Mouse (Mus musculus): ENCODE measurements around the gene Hspb2. TPM values are rescaled to one million over a fixed set of nuclear protein-coding genes. Genes with fewer than 3 reads are reported as not detected.

The Hspb2 gene
- polyA plus RNA-seq, 1 experiment: 36.4 TPM

DNA sequence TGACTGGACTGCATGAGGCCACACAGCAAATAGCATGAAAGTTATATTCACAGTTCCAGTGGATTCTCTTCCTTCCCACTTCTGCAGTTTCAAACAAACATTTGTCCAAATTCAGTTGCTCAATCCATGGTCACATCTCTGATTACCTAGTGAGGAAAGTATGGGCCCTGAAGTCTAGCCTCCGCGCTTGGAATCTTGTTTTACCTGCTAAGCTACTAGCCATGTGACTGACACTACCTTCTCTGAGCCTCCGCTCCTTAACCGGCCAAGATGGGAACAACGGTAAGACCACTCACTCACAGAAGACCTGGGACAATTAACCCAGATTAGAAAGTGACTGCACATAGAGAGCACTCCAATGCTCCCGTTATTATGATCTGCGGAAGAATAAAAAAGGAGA, 6.3 kb downstream of the Hspb2 start:
- Histone ChIP-seq H3K4me3 (ENCODE audit: insufficient read depth, poor library complexity, severe bottlenecking) (no peak overlapping the region), H3K27me3 (ENCODE audit: control insufficient read depth, insufficient read depth, insufficient read length) (no peaks in the 10 kb centered on the region), H3K79me3 (ENCODE audit: low read depth) (no peaks in the 10 kb centered on the region), H3K79me2 (ENCODE audit: control insufficient read depth, insufficient read depth) (no peaks in the 10 kb centered on the region), H3ac (ENCODE audit: control insufficient read depth, insufficient read length, low read depth) (no peak overlapping the region), H3K36me3 (ENCODE audit: control insufficient read depth, insufficient read depth) (no peaks in the 10 kb centered on the region)
- TF ChIP-seq CEBPB (IDR thresholded peaks at IDR 0.05; ENCODE audit: low read depth) (no peak), CTCF (IDR thresholded peaks at IDR 0.05; ENCODE audit: control insufficient read depth, insufficient read depth, insufficient read length) (no peak), MYOG (IDR thresholded peaks at IDR 0.05; ENCODE audit: control insufficient read depth, extremely low read depth, insufficient read length) (no peak), FOSL1 (IDR thresholded peaks at IDR 0.05; ENCODE audit: insufficient read depth, low read length, poor library complexity, severe bottlenecking) (no peak), USF1 (IDR thresholded peaks at IDR 0.05; ENCODE audit: low read depth) (no peak), MAX (IDR thresholded peaks at IDR 0.05) (no peak), MYOD1 (IDR thresholded peaks at IDR 0.05; ENCODE audit: control insufficient read depth, insufficient read length, low read depth) (no peak)

DNA sequence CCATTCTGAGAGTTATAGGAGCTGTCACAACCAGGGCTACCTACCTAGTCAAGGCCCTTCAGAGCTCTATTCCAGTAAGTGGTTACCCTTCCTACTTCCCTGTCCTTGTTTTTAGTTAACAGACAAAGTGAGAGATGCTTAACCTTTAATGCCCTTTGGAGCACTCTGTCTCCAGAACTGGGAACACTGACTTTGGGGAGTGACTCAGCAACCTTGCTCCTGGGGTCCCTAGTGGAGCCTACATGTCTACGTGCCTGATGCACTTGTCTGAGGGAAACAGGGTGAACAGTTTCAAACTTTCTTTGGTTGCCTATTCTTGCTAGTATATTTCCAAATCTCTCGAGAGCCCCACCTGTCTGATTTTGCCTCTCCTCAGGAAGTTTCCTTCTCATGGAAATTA, 9.4 kb downstream of the Hspb2 start:
- H3ac ChIP-seq (ENCODE audit: control insufficient read depth, insufficient read length, low read depth): no peak overlapping the region
- TF ChIP-seq CEBPB (IDR thresholded peaks at IDR 0.05; ENCODE audit: low read depth): no peak
- no peak for TF ChIP-seq FOSL1 (IDR thresholded peaks at IDR 0.05; ENCODE audit: insufficient read depth, low read length, poor library complexity, severe bottlenecking)
- TF ChIP-seq MYOG (IDR thresholded peaks at IDR 0.05; ENCODE audit: control insufficient read depth, extremely low read depth, insufficient read length): no peak
- no peak for TF ChIP-seq CTCF (IDR thresholded peaks at IDR 0.05; ENCODE audit: control insufficient read depth, insufficient read depth, insufficient read length)
- TF ChIP-seq MYOD1 (IDR thresholded peaks at IDR 0.05; ENCODE audit: control insufficient read depth, insufficient read length, low read depth): no peak
- TF ChIP-seq MAX (IDR thresholded peaks at IDR 0.05): no peak
- no peak for TF ChIP-seq USF1 (IDR thresholded peaks at IDR 0.05; ENCODE audit: low read depth)
- no peak overlapping the region for H3K4me3 ChIP-seq (ENCODE audit: insufficient read depth, poor library complexity, severe bottlenecking)
- H3K79me3 ChIP-seq (ENCODE audit: low read depth): no peaks in the 10 kb centered on the region
- H3K27me3 ChIP-seq (ENCODE audit: control insufficient read depth, insufficient read depth, insufficient read length): no peaks in the 10 kb centered on the region
- no peaks in the 10 kb centered on the region for H3K36me3 ChIP-seq (ENCODE audit: control insufficient read depth, insufficient read depth)
- no peaks in the 10 kb centered on the region for H3K79me2 ChIP-seq (ENCODE audit: control insufficient read depth, insufficient read depth)

DNA sequence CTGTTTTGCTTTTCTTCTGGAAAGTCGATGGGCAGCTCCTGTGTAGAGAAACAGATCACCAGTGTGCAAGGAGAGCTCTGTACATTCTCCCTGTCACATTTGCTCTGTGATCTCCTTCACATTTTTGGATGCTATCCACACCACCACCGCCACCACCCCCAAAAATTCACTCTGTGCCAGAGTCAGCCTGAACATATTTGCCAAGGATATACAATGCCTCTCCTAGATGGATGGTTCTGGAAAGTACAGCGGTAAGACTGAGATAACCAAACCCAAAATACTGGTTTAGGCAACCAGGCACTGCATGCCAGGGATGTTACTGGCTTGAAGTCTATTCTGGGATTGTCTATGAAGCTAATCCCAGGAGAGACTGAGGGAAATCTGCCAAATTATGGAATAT, 9.9 kb downstream of the Hspb2 start:
- Histone ChIP-seq H3K36me3 (ENCODE audit: control insufficient read depth, insufficient read depth) (no peaks in the 10 kb centered on the region), H3K27me3 (ENCODE audit: control insufficient read depth, insufficient read depth, insufficient read length) (no peaks in the 10 kb centered on the region), H3K79me2 (ENCODE audit: control insufficient read depth, insufficient read depth) (no peaks in the 10 kb centered on the region), H3K4me3 (ENCODE audit: insufficient read depth, poor library complexity, severe bottlenecking) (no peak overlapping the region), H3ac (ENCODE audit: control insufficient read depth, insufficient read length, low read depth) (no peak overlapping the region), H3K79me3 (ENCODE audit: low read depth) (no peaks in the 10 kb centered on the region)
- no peak for TF ChIP-seq FOSL1 (IDR thresholded peaks at IDR 0.05; ENCODE audit: insufficient read depth, low read length, poor library complexity, severe bottlenecking)
- no peak for TF ChIP-seq CTCF (IDR thresholded peaks at IDR 0.05; ENCODE audit: control insufficient read depth, insufficient read depth, insufficient read length)
- no peak for TF ChIP-seq CEBPB (IDR thresholded peaks at IDR 0.05; ENCODE audit: low read depth)
- TF ChIP-seq MYOG (IDR thresholded peaks at IDR 0.05; ENCODE audit: control insufficient read depth, extremely low read depth, insufficient read length): no peak
- no peak for TF ChIP-seq USF1 (IDR thresholded peaks at IDR 0.05; ENCODE audit: low read depth)
- TF ChIP-seq MAX (IDR thresholded peaks at IDR 0.05): no peak
- TF ChIP-seq MYOD1 (IDR thresholded peaks at IDR 0.05; ENCODE audit: control insufficient read depth, insufficient read length, low read depth): no peak

DNA sequence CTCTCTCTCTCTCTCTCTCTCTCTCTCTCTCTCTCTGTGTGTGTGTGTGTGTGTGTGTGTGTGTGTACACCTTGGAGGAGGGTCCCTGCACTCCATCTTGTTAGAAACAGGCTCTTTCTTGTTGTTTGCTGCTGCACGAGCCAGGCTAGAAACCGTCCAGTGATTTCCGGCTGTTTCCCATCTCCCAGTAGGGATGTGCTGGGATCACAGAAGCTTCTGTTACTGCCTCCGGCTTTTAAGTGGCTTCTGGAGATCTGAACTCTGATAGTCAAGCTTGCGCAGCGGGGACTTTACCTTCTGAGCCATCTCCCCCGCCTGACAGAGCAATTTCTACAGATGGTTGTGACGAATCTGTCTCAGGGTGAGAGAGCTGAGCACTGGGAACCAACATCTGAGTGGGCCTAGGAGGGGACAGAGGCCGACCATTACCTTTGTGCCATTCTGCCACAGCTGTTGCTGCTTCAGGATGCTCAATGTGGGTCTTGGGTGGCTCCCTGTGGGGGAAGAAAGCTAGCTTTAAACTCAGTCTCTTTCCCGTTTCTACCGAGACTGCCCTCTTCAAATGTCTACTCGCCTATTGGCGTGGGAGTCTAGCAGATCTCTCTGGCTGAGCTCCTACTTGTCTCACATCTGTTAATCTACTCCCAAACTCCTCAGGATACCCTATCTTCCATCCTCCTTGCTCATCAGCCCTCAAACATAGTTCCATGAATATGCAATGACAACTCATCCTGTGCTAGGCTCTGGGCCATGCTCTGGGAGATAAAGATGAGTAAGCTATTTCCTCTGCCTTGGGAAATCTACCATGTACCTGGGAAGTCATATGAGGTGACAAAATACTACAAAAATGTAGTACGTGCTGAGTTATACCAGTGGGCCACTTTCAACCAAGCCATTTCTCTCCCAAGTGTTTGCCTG, 11.0 kb downstream of the Hspb2 start:
- TF ChIP-seq MAX (IDR thresholded peaks at IDR 0.05): no peak
- no peak for TF ChIP-seq USF1 (IDR thresholded peaks at IDR 0.05; ENCODE audit: low read depth)
- TF ChIP-seq CTCF (IDR thresholded peaks at IDR 0.05; ENCODE audit: control insufficient read depth, insufficient read depth, insufficient read length): no peak
- TF ChIP-seq MYOD1 (IDR thresholded peaks at IDR 0.05; ENCODE audit: control insufficient read depth, insufficient read length, low read depth): no peak
- TF ChIP-seq FOSL1 (IDR thresholded peaks at IDR 0.05; ENCODE audit: insufficient read depth, low read length, poor library complexity, severe bottlenecking): no peak
- TF ChIP-seq CEBPB (IDR thresholded peaks at IDR 0.05; ENCODE audit: low read depth): no peak
- no peak for TF ChIP-seq MYOG (IDR thresholded peaks at IDR 0.05; ENCODE audit: control insufficient read depth, extremely low read depth, insufficient read length)
- no peaks in the 10 kb centered on the region for H3K79me2 ChIP-seq (ENCODE audit: control insufficient read depth, insufficient read depth)
- no peak overlapping the region for H3K4me3 ChIP-seq (ENCODE audit: insufficient read depth, poor library complexity, severe bottlenecking)
- no peaks in the 10 kb centered on the region for H3K36me3 ChIP-seq (ENCODE audit: control insufficient read depth, insufficient read depth)
- H3K79me3 ChIP-seq (ENCODE audit: low read depth): no peaks in the 10 kb centered on the region
- no peak overlapping the region for H3ac ChIP-seq (ENCODE audit: control insufficient read depth, insufficient read length, low read depth)
- no peaks in the 10 kb centered on the region for H3K27me3 ChIP-seq (ENCODE audit: control insufficient read depth, insufficient read depth, insufficient read length)

DNA sequence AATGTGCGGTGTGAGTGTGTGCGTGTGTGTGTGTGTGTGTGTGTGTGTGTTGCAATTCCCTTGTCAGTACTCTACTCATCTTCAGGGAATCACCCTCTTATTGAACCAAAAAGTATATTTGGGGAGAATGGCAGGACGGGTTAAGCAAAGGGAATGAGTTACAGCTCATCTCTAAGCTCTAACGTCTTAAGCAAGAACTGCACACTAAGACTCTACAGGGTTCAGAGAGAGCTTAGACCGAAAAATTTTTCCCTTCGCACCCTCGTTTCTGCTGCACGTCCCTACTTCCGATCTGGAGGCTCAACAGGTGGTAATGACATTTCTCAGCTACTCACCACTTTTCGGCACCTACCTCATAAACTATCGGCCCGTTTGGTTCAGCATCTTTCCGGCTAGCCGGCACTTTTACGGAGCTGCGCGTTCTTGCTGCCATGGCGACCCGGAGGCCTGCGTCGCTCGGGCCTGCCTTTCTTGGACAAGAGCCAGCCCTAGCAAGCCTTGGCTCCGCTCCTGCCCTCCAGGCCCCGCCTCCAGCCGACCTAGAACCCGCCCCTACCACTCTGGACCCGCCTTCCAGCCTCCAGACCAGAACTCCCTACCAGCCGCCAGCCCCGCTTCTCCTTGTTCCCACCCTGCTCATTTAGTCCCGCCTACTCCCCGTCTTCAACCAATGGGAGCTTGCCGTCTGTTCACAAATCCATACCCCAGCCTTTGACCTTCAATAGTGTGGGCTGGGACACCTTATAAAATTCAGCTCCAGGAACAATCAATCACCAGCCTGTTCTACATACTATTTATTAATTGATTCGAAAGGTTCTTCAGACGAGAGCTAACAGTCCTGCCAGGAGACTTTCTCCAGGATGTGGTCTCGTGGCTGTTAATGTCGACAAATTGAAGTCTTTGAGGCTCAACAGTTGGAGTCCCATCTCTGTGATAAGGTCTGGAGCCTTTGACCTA, 13.0 kb downstream of the Hspb2 start, which contains the start of gene Dixdc1:
Gene Dixdc1 (minus strand): TSS at position 604 of the 957 bp plus-strand sequence.
- no peaks in the 10 kb centered on the region for H3K36me3 ChIP-seq (ENCODE audit: control insufficient read depth, insufficient read depth)
- H3K79me3 ChIP-seq (ENCODE audit: low read depth): no peaks in the 10 kb centered on the region
- H3K79me2 ChIP-seq (ENCODE audit: control insufficient read depth, insufficient read depth): no peaks in the 10 kb centered on the region
- no peak within 1 kb of the TSS for H3ac ChIP-seq (ENCODE audit: control insufficient read depth, insufficient read length, low read depth)
- TF ChIP-seq MYOG (IDR thresholded peaks at IDR 0.05; ENCODE audit: control insufficient read depth, extremely low read depth, insufficient read length) (no peak), USF1 (IDR thresholded peaks at IDR 0.05; ENCODE audit: low read depth) (no peak), CEBPB (IDR thresholded peaks at IDR 0.05; ENCODE audit: low read depth) (no peak), MAX (IDR thresholded peaks at IDR 0.05) (no peak), FOSL1 (IDR thresholded peaks at IDR 0.05; ENCODE audit: insufficient read depth, low read length, poor library complexity, severe bottlenecking) (no peak), MYOD1 (IDR thresholded peaks at IDR 0.05; ENCODE audit: control insufficient read depth, insufficient read length, low read depth) (no peak), CTCF (IDR thresholded peaks at IDR 0.05; ENCODE audit: control insufficient read depth, insufficient read depth, insufficient read length) (no peak)
- H3K27me3 ChIP-seq (ENCODE audit: control insufficient read depth, insufficient read depth, insufficient read length): no peaks in the 10 kb centered on the region
- H3K4me3 ChIP-seq (ENCODE audit: insufficient read depth, poor library complexity, severe bottlenecking): no peak within 1 kb of the TSS
